In genomic region chr5:85661487-85661886, GRCm38 (mm10) we compare ENCODE assay signal across 26 mouse cellular contexts.
"Had no signal": no experiment of that assay in that cellular context is flagged by ENCODE, and none has a peak within 500 bp of the region (broad histone marks: within the 10 kb centered on the region; RNA-seq: fewer than 3 reads in every experiment).

No protein-coding gene starts in this region.

- H3K9ac ChIP-seq: heart, embryonic 12.5 days; hindbrain, embryonic 12.5 days; hindbrain, embryonic 14.5 days; intestine, embryonic 15.5 days; limb, embryonic 13.5 days; limb, embryonic 15.5 days; liver, embryonic 12.5 days had no signal

- H3K4me1 ChIP-seq: heart, embryonic 10.5 days; heart, embryonic 12.5 days; hindbrain, embryonic 10.5 days; hindbrain, embryonic 12.5 days; intestine, embryonic 15.5 days; limb, embryonic 13.5 days; limb, embryonic 15.5 days; liver, embryonic 12.5 days had no signal

- H3K36me3 ChIP-seq: heart, embryonic 10.5 days; heart, embryonic 12.5 days; hindbrain, embryonic 10.5 days; hindbrain, embryonic 12.5 days; intestine, embryonic 15.5 days; limb, embryonic 13.5 days; limb, embryonic 15.5 days; liver, embryonic 12.5 days had no signal

- H3K4me2 ChIP-seq: heart, embryonic 12.5 days; hindbrain, embryonic 12.5 days; hindbrain, embryonic 14.5 days; intestine, embryonic 15.5 days; limb, embryonic 13.5 days; limb, embryonic 15.5 days; liver, embryonic 12.5 days had no signal

- DNase-seq: gastrocnemius, adult 2 months; gastrocnemius, postnatal 10 days; gastrocnemius, postnatal 25 days; heart, adult 18-20 months; heart, postnatal 10 days; heart, postnatal 4 days; kidney, adult 18-20 months; kidney, adult 8-10 months; kidney, postnatal 10 days; kidney, postnatal 25 days; kidney, postnatal 4 days; left cerebral cortex, postnatal 4 days had no signal

- H3K27me3 ChIP-seq: heart, embryonic 12.5 days; hindbrain, embryonic 12.5 days; intestine, embryonic 15.5 days; limb, embryonic 13.5 days; limb, embryonic 15.5 days; liver, embryonic 12.5 days had no signal

- H3K4me3 ChIP-seq: gastrocnemius, adult 2 months; heart, embryonic 10.5 days; heart, embryonic 12.5 days; hindbrain, embryonic 10.5 days; hindbrain, embryonic 12.5 days; intestine, embryonic 15.5 days; layer of hippocampus, adult 2 months; left cerebral cortex, adult 2 months; limb, embryonic 13.5 days; limb, embryonic 15.5 days; liver, embryonic 12.5 days had no signal

- H3K9me3 ChIP-seq: heart, embryonic 10.5 days; heart, embryonic 12.5 days; hindbrain, embryonic 10.5 days; hindbrain, embryonic 12.5 days; intestine, embryonic 15.5 days; limb, embryonic 13.5 days; limb, embryonic 15.5 days; liver, embryonic 12.5 days had no signal

- H3K27ac ChIP-seq: gastrocnemius, adult 2 months; heart, embryonic 10.5 days; hindbrain, embryonic 10.5 days; hindbrain, embryonic 12.5 days; hindbrain, embryonic 14.5 days; intestine, embryonic 15.5 days; layer of hippocampus, adult 2 months; left cerebral cortex, adult 2 months; limb, embryonic 13.5 days; limb, embryonic 15.5 days; liver, embryonic 12.5 days had no signal

- ATAC-seq: hindbrain, embryonic 16.5 days; inflammation-experienced regulatory T-cells, adult 6 months; intestine, embryonic 15.5 days; intestine, postnatal 0 days; liver, embryonic 12.5 days had no signal
